15 mouse cellular contexts compared by ENCODE assay signal in genomic region chr7:24504004-24504403, GRCm38 (mm10). TPM values are rescaled to one million over a fixed set of nuclear protein-coding genes. Genes with fewer than 3 reads are reported as not detected.
DNase-seq lines count a peak whose midpoint lies in the region; ATAC-seq and TF ChIP-seq lines count a peak whose summit lies in the region.
"Had no signal": no experiment of that assay in that cellular context is flagged by ENCODE, and none has a peak within 500 bp of the region (broad histone marks: within the 10 kb centered on the region; RNA-seq: fewer than 3 reads in every experiment).

No protein-coding gene starts in this region.

- 0 out of 2 replicates have a peak overlapping the region, but pooled peaks have one; percentile 9 for H3K4me3 ChIP-seq in heart, embryonic 13.5 days
- H3K4me3 ChIP-seq in heart, adult 2 months: no peak overlapping the region
- no peak overlapping the region for H3K4me3 ChIP-seq in lung, embryonic 16.5 days (ENCODE audit: low read length)
- H3K4me3 ChIP-seq in forebrain, embryonic 15.5 days: no peak overlapping the region
- no peak overlapping the region for H3K4me3 ChIP-seq in myocyte

- ATAC-seq in heart, embryonic 13.5 days (ENCODE audit: extremely low read depth, insufficient number of reproducible peaks, low FRiP score, low TSS enrichment): no peak
- ATAC-seq in lung, embryonic 16.5 days (ENCODE audit: low read depth): no peak
- no peak for ATAC-seq in forebrain, embryonic 15.5 days (replicated peaks)
- no peak for ATAC-seq in megakaryocyte, adult 5-6 weeks (ENCODE audit: poor library complexity, severe bottlenecking)
- ATAC-seq: CD4-positive, CD25-positive, alpha-beta regulatory T cell, adult 4 months had no signal

- no peak overlapping the region for H3K27ac ChIP-seq in heart, embryonic 13.5 days (replicated peaks)
- no peak overlapping the region for H3K27ac ChIP-seq in heart, adult 2 months
- no peak overlapping the region for H3K27ac ChIP-seq in lung, embryonic 16.5 days (ENCODE audit: low read length)
- peak overlapping the region; percentile 100; the same call in 1 of the 2 replicates for H3K27ac ChIP-seq in forebrain, embryonic 15.5 days (replicated peaks)
- H3K27ac ChIP-seq: macrophage had no signal

- intact Hi-C loops in heart, adult 2 months (cut with DNase I): no loop called here
- intact Hi-C loops in left cerebral cortex, postnatal 36 days (cut with DNase I): no loop called here

- peaks cover 55% of the 10 kb centered on the region for H3K27me3 ChIP-seq in heart, embryonic 13.5 days (replicated peaks)
- H3K27me3 ChIP-seq in heart, adult 2 months (ENCODE audit: control insufficient read depth, insufficient read depth, low read length): peaks cover 8% of the 10 kb centered on the region
- peaks cover 41% of the 10 kb centered on the region for H3K27me3 ChIP-seq in lung, embryonic 16.5 days (ENCODE audit: control insufficient read depth, insufficient read depth, low read depth, low read length)
- H3K27me3 ChIP-seq in forebrain, embryonic 15.5 days: no peaks in the 10 kb centered on the region
- H3K27me3 ChIP-seq in myocyte (ENCODE audit: control insufficient read depth, insufficient read depth, insufficient read length): no peaks in the 10 kb centered on the region

- peaks cover 50% of the 10 kb centered on the region for H3K4me1 ChIP-seq in heart, embryonic 13.5 days
- H3K4me1 ChIP-seq in heart, adult 2 months (ENCODE audit: control insufficient read depth, insufficient read depth, low read length): 0 out of 2 replicates have a peak, but pooled peaks cover 1% of the 10 kb centered on the region
- peaks cover 21% of the 10 kb centered on the region for H3K4me1 ChIP-seq in lung, embryonic 16.5 days (replicated peaks; ENCODE audit: control insufficient read depth, insufficient read depth, low read length)
- H3K4me1 ChIP-seq in forebrain, embryonic 15.5 days: peaks cover 39% of the 10 kb centered on the region

- 16% methylated on average over 10 of the region's 10 CpGs for WGBS in heart, embryonic 13.5 days
- 14% methylated on average over 8 of the region's 10 CpGs for WGBS in heart, adult 2 months
- WGBS in lung, embryonic 16.5 days: 20% methylated on average over 8 of the region's 10 CpGs
- WGBS in forebrain, embryonic 15.5 days: 27% methylated on average over 10 of the region's 10 CpGs

- DNase-seq in heart, adult 2 months: no peak
- no peak for DNase-seq in lung, postnatal 4 days
- no peak for DNase-seq in left cerebral cortex, postnatal 36 days (ENCODE audit: low spot score in 2 of 2)
- DNase-seq: cerebellum, adult 8-10 months; heart, adult 18-20 months; kidney, adult 9 months had no signal

- no peaks in the 10 kb centered on the region for H3K36me3 ChIP-seq in heart, embryonic 13.5 days
- H3K36me3 ChIP-seq in heart, adult 2 months (ENCODE audit: control insufficient read depth, insufficient read depth, low read length): no peaks in the 10 kb centered on the region
- H3K36me3 ChIP-seq in lung, embryonic 16.5 days (ENCODE audit: control insufficient read depth, insufficient read depth, low read length): no peaks in the 10 kb centered on the region
- H3K36me3 ChIP-seq in forebrain, embryonic 15.5 days: peaks cover 38% of the 10 kb centered on the region
- no peaks in the 10 kb centered on the region for H3K36me3 ChIP-seq in myocyte (ENCODE audit: control insufficient read depth, insufficient read depth)

- no peak overlapping the region for H3K9ac ChIP-seq in heart, embryonic 13.5 days
- H3K9ac ChIP-seq in heart, adult 2 months (ENCODE audit: low read depth, low read length): no peak overlapping the region
- H3K9ac ChIP-seq in lung, embryonic 16.5 days (ENCODE audit: low read length): no peak overlapping the region
- H3K9ac ChIP-seq in forebrain, embryonic 15.5 days (replicated peaks): no peak overlapping the region

- no peak for TF ChIP-seq EP300 in heart, adult 2 months (IDR thresholded peaks at IDR 0.05; ENCODE audit: insufficient read depth, low read depth, low read length)

- no peaks in the 10 kb centered on the region for H3K79me2 ChIP-seq in heart, adult 2 months (replicated peaks; ENCODE audit: control insufficient read depth, insufficient read depth, low read length)
- H3K79me2 ChIP-seq in myocyte (ENCODE audit: control insufficient read depth, insufficient read depth): peaks cover 19% of the 10 kb centered on the region

- TF ChIP-seq POLR2A in heart, adult 2 months (IDR thresholded peaks at IDR 0.05; ENCODE audit: insufficient read depth, low read depth, low read length): no peak
- no peak for TF ChIP-seq POLR2A in myocyte (IDR thresholded peaks at IDR 0.05; ENCODE audit: insufficient read length, low read depth)

- H3K4me2 ChIP-seq in heart, embryonic 13.5 days: peak overlapping the region; percentile 35
- H3K4me2 ChIP-seq in lung, embryonic 16.5 days (ENCODE audit: low read depth, low read length): 0 out of 2 replicates have a peak overlapping the region, but pooled peaks have one; percentile 22
- no peak overlapping the region for H3K4me2 ChIP-seq in forebrain, embryonic 15.5 days (replicated peaks)
- no peak overlapping the region for H3K4me2 ChIP-seq in myocyte (ENCODE audit: low read depth)

- no peak overlapping the region for H3ac ChIP-seq in myocyte (ENCODE audit: control insufficient read depth, insufficient read length)

- TF ChIP-seq CTCF in heart, adult 2 months (IDR thresholded peaks at IDR 0.05): no peak

- no peaks in the 10 kb centered on the region; the same call in 1 of the 2 replicates for H3K9me3 ChIP-seq in heart, embryonic 13.5 days
- H3K9me3 ChIP-seq in lung, embryonic 16.5 days (ENCODE audit: control insufficient read depth, low read length): peaks cover 3% of the 10 kb centered on the region; the same call in 1 of the 2 replicates
- H3K9me3 ChIP-seq in forebrain, embryonic 15.5 days: no peaks in the 10 kb centered on the region

TF ChIP-seq in myocyte, 11 proteins besides CTCF, POLR2A, EP300 and RAD21:
- TF ChIP-seq POLR2AphosphoS2 (IDR thresholded peaks at IDR 0.05; ENCODE audit: insufficient read length, low read depth): peak; percentile 51
- TF ChIP-seq SRF (IDR thresholded peaks at IDR 0.05; ENCODE audit: control insufficient read depth, insufficient read length, low read depth): no peak

RNA-seq across cellular contexts. Expression of gene Zfp428, which starts 2.8 kb away (rescaled TPM):
- polyA plus RNA-seq in heart, embryonic 13.5 days (2015; fragmentation: Nextera tagmentation; extraction: Ambion mirVana): 32.9 and 36.7 TPM in 2 replicates
- total RNA-seq in heart, adult 2 months (2021): 10 to 100 TPM; 14.5 to 14.9 TPM
- polyA plus RNA-seq in heart, adult 2 months (2012; rRNA removed): 12.3 and 28.7 TPM in 2 replicates
- 30.4 and 31.8 TPM in 2 replicates for polyA plus RNA-seq in lung, embryonic 16.5 days (2015; fragmentation: Nextera tagmentation; extraction: Ambion mirVana)
- polyA plus RNA-seq in forebrain, embryonic 15.5 days (2015; fragmentation: Nextera tagmentation; extraction: Ambion mirVana): 296 and 306 TPM in 2 replicates
- 30.0 TPM for polyA plus RNA-seq in myocyte (2012; fragmentation: generic; extraction: Trizol)
- total RNA-seq in megakaryocyte, adult 5-6 weeks (2015): 0.69 TPM in 1 of 2 replicates, not detected in the other
- total RNA-seq in megakaryocyte, adult 5-6 weeks (2017): 0.40 TPM in 1 of 2 replicates, not detected in the other
- 10 to 100 TPM; 47.9 to 49.4 TPM for total RNA-seq in left cerebral cortex, postnatal 36 days (2021)

RNA-seq across cellular contexts. Expression of gene AC161166.1, which starts 8.3 kb away (rescaled TPM):
- polyA plus RNA-seq in heart, embryonic 13.5 days (2015; fragmentation: Nextera tagmentation; extraction: Ambion mirVana): 0.17 and 0.18 TPM in 2 replicates
- total RNA-seq in heart, adult 2 months (2021): not detected
- 0.04 TPM in 1 of 2 replicates, not detected in the other for polyA plus RNA-seq in heart, adult 2 months (2012; rRNA removed)
- polyA plus RNA-seq in lung, embryonic 16.5 days (2015; fragmentation: Nextera tagmentation; extraction: Ambion mirVana): 0.33 and 0.43 TPM in 2 replicates
- polyA plus RNA-seq in forebrain, embryonic 15.5 days (2015; fragmentation: Nextera tagmentation; extraction: Ambion mirVana): 1.5 and 1.7 TPM in 2 replicates
- polyA plus RNA-seq in myocyte (2012; fragmentation: generic; extraction: Trizol): 0.10 TPM
- total RNA-seq in megakaryocyte, adult 5-6 weeks (2015): not detected in 2 replicates
- not detected in 2 replicates for total RNA-seq in megakaryocyte, adult 5-6 weeks (2017)
- total RNA-seq in left cerebral cortex, postnatal 36 days (2021): not detected
- total RNA-seq: heart, adult 18-20 months; layer of hippocampus, postnatal 14 days had no signal
- polyA plus RNA-seq: CD4-positive, CD25-positive, alpha-beta regulatory T cell, adult 4 months; macrophage had no signal

RNA-seq across cellular contexts. Expression of gene Cadm4, which starts 22.2 kb away (rescaled TPM):
- polyA plus RNA-seq in heart, embryonic 13.5 days (2015; fragmentation: Nextera tagmentation; extraction: Ambion mirVana): 0.60 and 0.80 TPM in 2 replicates
- total RNA-seq in heart, adult 2 months (2021): 10 to 100 TPM; 14.0 to 14.7 TPM
- 17.0 and 20.4 TPM in 2 replicates for polyA plus RNA-seq in heart, adult 2 months (2012; rRNA removed)
- 1.4 and 1.8 TPM in 2 replicates for polyA plus RNA-seq in lung, embryonic 16.5 days (2015; fragmentation: Nextera tagmentation; extraction: Ambion mirVana)
- 70.1 and 76.4 TPM in 2 replicates for polyA plus RNA-seq in forebrain, embryonic 15.5 days (2015; fragmentation: Nextera tagmentation; extraction: Ambion mirVana)
- 54.4 TPM for polyA plus RNA-seq in myocyte (2012; fragmentation: generic; extraction: Trizol)
- not detected in 2 replicates for total RNA-seq in megakaryocyte, adult 5-6 weeks (2015)
- not detected in 2 replicates for total RNA-seq in megakaryocyte, adult 5-6 weeks (2017)
- total RNA-seq in left cerebral cortex, postnatal 36 days (2021): 100 to 1,000 TPM; 235 to 307 TPM
- polyA plus RNA-seq: CD4-positive, CD25-positive, alpha-beta regulatory T cell, adult 4 months; macrophage had no signal

RNA-seq across cellular contexts. Expression of gene Irgq, which starts 26.5 kb away (rescaled TPM):
- 4.6 and 5.6 TPM in 2 replicates for polyA plus RNA-seq in heart, embryonic 13.5 days (2015; fragmentation: Nextera tagmentation; extraction: Ambion mirVana)
- 10 to 100 TPM; 16.1 to 17.4 TPM for total RNA-seq in heart, adult 2 months (2021)
- polyA plus RNA-seq in heart, adult 2 months (2012; rRNA removed): 12.9 and 20.7 TPM in 2 replicates
- 5.6 and 6.5 TPM in 2 replicates for polyA plus RNA-seq in lung, embryonic 16.5 days (2015; fragmentation: Nextera tagmentation; extraction: Ambion mirVana)
- polyA plus RNA-seq in forebrain, embryonic 15.5 days (2015; fragmentation: Nextera tagmentation; extraction: Ambion mirVana): 29.3 and 29.5 TPM in 2 replicates
- polyA plus RNA-seq in myocyte (2012; fragmentation: generic; extraction: Trizol): 17.4 TPM
- 2.4 and 2.7 TPM in 2 replicates for total RNA-seq in megakaryocyte, adult 5-6 weeks (2015)
- 2.4 and 2.5 TPM in 2 replicates for total RNA-seq in megakaryocyte, adult 5-6 weeks (2017)
- 10 to 100 TPM; 80.8 to 89.2 TPM for total RNA-seq in left cerebral cortex, postnatal 36 days (2021)

RNA-seq across cellular contexts. Expression of gene Plaur, which starts 41.7 kb away (rescaled TPM):
- polyA plus RNA-seq in heart, embryonic 13.5 days (2015; fragmentation: Nextera tagmentation; extraction: Ambion mirVana): 8.3 and 9.8 TPM in 2 replicates
- 1 to 10 TPM; 3.3 to 3.6 TPM for total RNA-seq in heart, adult 2 months (2021)
- 4.2 and 5.0 TPM in 2 replicates for polyA plus RNA-seq in heart, adult 2 months (2012; rRNA removed)
- 17.6 and 19.7 TPM in 2 replicates for polyA plus RNA-seq in lung, embryonic 16.5 days (2015; fragmentation: Nextera tagmentation; extraction: Ambion mirVana)
- 1.3 and 1.6 TPM in 2 replicates for polyA plus RNA-seq in forebrain, embryonic 15.5 days (2015; fragmentation: Nextera tagmentation; extraction: Ambion mirVana)
- 32.5 TPM for polyA plus RNA-seq in myocyte (2012; fragmentation: generic; extraction: Trizol)
- total RNA-seq in megakaryocyte, adult 5-6 weeks (2015): 100 and 110 TPM in 2 replicates
- 96.3 and 124 TPM in 2 replicates for total RNA-seq in megakaryocyte, adult 5-6 weeks (2017)
- total RNA-seq in left cerebral cortex, postnatal 36 days (2021): 1 to 10 TPM in 1 of 2 experiments, under 1 TPM in 1; 0.91 to 1.7 TPM
- polyA plus RNA-seq: testis, adult 2 months had no signal

Comparison
In these comparisons a context has a peak if more than half of its experiments do, and no peak if none do; other contexts are left out.
1. H3K4me2 ChIP-seq: peak in heart, embryonic 13.5 days (single experiment) and lung, embryonic 16.5 days (single experiment); none in forebrain, embryonic 15.5 days (single experiment) and myocyte (single experiment).